Mouse (Mus musculus): ENCODE results near the gene Rsu1.

Rsu1 gene

DNA sequence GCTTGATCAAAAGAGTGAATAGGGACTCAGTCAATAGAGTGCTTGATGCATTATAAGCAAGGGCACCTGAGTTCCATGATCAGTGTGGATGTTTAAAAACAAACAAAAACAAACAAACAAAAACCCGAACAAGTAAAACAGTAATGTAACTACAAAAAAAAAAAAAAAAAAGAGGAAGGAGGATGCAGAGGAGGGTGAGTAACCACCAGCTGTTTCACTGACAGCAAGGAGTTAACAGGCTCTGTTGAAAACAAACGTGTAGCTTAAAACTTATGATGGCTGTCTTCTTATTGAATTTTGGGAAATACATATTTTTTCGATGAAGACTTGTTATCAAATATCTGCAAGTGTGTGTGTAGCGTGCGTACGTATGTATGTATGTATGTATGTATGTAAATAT lies 222.6 kb downstream of the Rsu1 start:
- DNase-seq (ENCODE audit: low read depth), result no peak

DNA sequence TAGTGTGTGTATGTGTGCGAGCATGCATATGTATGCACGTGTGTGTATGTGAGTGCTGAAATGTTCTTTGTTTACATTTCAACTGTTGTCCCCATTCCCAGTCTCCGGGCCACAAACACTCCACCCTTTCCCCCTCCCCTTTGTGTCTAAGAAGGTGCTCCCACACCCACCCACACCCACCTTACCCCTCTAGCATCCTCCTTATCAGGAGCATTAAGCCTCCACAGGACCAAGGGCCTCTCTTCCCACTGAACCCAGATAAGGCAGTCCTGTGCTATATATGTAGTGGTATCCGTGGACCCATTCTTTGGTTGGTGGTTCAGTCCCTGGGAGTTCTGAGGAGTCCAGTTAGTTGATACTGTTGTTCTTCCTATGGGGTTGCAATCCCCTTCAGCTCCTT lies 226.7 kb downstream of the Rsu1 start:
- DNase-seq (ENCODE audit: low read depth), result no peak

DNA sequence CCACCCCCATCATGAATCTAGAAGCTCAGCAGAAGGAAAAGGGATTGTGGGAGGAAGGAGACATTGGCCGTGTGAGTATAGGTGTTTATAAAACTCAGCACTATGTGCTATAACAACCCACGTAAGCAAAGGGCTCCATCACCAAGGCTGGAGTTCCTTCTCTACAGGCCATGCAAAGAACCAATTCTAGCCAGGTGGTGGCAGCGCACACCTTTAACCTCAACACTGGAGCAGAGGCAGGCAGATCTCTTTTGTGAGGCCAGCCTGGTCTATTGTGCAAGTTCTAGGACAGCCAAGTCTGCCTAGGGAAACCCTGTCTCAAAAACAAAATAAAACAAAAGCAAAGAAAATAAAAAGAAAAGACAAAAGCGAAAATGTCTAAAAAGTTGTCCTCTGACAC lies 231.4 kb downstream of the Rsu1 start:
- DNase-seq (ENCODE audit: low read depth), result no peak

DNA sequence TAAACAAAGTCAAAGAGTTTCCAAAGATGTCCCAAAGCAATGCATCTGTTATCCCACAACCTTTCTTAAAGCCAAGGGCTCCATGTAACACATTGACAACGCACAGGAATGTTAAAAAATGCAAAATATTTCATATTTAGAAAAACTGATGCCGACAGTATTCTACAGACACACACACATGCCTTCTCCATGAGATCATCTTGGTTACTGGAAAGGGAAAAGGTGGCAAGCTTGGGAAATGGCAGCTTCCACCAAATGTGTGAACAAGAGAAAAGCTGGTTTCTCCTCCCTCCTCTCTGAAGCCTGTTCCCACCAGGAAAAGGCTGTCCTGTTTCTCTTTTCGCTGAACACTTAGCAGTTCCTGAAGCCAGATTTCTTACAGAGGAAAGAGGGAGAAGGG lies 232.4 kb downstream of the Rsu1 start:
- peak; percentile 46 for DNase-seq (ENCODE audit: low read depth)
